Mouse (Mus musculus) fibroblast of lung, adult 2 months (primary cell): ENCODE data around the gene Gm21994.
A peak's percentile ranks its signal among the peaks of the same experiment; 100 is the strongest.
"Not testable (repeated sequence)": the region's sequence is repeated elsewhere in the genome, so short reads cannot be mapped to it uniquely, and the experiment has no call there.

Experiments used
- DNase-seq: peaks from one replicate; pipeline ENCODE4 v3.0.0-alpha.2; 2011; ENCODE audit warnings: low read depth

Gene Gm21994

DNA sequence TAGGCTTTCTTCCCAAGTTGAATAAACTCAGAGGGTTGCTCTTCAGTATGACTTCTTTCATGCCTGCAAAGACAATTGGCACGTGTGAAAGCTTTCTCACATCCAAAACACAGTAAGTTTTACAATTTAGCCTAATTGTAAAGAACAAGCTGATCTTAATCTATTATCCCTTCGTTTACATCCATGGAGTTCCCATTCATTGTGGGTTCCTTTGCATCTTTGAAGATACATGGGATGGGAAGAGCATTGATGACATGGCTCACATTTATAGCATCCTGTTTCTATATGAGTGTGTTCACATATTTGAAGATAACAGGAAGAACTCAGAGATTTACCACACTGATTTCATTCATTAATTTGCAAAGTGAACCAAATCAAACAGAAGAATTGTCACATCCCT, at the start of gene Gm21994:
Gene Gm21994, minus strand, starts transcription at position 101 of the 400 bp plus-strand sequence.
- not testable (repeated sequence) for DNase-seq

DNA sequence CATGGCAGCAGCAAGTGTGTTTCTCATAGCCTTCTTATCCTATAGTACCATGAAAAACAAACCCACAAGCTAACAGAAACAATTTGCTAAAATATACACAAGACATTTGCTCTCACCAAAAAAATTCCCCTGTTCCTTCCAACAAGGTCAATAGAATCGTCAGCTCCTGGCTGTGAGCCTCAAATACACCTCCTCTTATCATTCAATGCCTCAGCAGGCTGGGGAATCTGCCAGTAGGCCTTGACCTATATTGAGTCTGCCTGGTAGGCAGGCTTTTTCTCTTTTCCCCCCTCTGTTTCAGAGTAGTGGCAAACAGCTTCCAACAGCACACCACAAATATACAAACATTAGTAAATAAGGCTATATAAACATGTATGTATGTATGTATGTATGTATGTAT, 43.7 kb upstream of the Gm21994 start:
- no peak for DNase-seq

DNA sequence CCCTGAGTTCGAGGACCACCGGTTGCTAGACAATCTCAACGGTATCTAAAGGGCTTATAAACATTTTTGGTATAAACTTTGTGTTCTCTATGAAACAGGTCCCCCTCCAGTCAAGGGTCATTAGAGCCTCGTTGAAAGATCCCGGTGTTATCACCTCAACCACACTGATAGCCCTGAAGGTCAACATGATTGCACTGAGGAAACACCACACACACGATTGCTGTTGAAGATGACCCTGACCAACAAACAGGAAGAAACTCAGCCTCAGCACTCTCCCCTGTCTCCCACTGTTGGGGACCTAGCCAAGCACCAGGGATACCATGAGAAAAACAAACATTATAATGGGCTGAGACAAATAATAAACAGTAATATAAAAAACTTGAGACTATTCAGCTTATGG, 38.3 kb upstream of the Gm21994 start:
- no peak for DNase-seq

DNA sequence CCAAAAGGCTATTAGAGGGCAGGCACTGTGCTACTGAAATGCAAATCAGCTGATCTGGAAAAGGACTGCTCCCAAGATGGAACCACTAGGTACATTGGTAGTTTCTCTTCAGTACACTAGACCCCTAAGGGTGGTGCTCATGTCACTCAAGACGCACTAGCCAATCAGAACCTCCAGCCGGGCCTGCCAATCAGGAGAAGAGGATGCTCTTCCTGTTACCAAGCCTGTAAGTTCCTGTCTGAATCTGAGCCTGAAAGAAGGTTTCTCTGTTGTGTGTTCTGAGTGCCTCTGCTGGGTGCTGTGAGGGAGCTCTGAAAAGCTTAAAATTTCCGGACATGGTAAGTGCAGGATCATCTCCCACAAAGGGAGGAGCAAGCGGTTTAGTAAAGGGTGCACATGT, 1.9 kb upstream of the Gm21994 start, which contains the start of gene Gm14124:
Gene Gm14124, plus strand, starts transcription at position 227 of the 400 bp plus-strand sequence.
- DNase-seq: not testable (repeated sequence)

DNA sequence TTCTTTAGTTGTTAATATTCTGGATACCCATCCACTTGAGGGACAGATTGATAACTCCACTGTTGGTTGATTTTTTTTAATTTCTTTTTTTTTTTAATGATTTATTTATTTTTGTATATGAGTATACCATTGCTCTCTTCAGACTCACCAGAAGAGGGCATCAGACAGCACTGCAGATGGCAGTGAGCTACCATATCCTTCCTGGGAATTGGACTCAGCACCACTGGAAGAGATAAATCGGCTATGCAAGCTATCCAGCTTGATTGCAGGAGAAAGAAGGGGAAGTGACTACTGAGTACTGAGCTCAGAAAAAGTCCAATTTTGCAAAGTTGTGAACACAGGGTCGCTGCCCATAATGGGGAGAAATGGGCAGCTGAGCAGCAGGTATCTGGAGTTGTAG, 1.5 kb upstream of the Gm21994 start:
- DNase-seq: not testable (repeated sequence)

- DNase-seq: no peak
Measured at GRCm38 (mm10) chr2:150243211-150243610, 12.2 kb downstream of the Gm21994 start.

DNA sequence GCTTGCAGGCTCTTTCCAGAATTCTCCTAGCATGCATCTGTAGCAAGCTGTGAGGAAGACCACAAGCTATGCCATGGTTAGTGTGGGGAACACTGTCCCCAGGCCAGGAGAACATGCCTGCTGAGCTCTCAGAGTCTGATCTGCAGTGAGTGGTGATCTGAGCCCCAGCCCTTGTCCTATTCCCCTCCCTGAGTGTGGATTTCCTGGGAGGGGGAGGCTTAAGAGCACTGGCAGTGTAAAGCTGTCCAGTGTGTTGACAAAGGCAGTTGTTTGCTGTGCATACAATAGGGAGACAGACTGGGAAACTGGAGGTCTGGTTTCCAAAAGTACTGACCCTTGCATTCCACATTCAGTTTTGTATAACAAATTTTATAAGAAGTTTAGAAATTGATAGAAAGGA, 32.1 kb downstream of the Gm21994 start:
- DNase-seq: not testable (repeated sequence)

DNA sequence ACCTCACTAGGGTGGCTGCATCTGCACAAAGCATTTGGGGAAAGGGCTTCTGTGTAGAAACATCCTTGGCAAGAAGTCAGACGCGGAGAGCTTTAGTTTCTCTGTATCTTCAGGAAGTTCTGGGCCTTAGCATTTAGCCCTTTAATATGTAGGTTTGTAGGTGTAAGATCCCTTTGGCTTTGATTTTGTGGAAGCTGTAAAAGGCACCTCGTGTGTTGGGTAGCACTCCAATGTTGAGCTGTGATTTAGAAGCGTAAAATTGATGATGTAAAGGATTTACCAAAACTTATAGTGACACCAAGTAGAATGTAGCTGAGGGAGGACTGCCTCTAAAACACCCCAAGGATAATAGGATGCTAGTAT, 37.0 kb downstream of the Gm21994 start:
- DNase-seq: not testable (repeated sequence)

- DNase-seq: peak; percentile 31
Measured at GRCm38 (mm10) chr2:150217600-150218362, 37.6 kb downstream of the Gm21994 start, which contains the start of gene Zfp937. Gene Zfp937 (plus strand): TSS chr2:150218073.
